Mouse (Mus musculus) induced T-regulatory cell, adult 2 months (primary cell): ENCODE measurements around the gene Il4i1.

Source experiments
- DNase-seq: peaks from one replicate; pipeline ENCODE4 v3.0.0-alpha.2; 2012; ENCODE audit warnings: low read depth

Il4i1 gene

DNA sequence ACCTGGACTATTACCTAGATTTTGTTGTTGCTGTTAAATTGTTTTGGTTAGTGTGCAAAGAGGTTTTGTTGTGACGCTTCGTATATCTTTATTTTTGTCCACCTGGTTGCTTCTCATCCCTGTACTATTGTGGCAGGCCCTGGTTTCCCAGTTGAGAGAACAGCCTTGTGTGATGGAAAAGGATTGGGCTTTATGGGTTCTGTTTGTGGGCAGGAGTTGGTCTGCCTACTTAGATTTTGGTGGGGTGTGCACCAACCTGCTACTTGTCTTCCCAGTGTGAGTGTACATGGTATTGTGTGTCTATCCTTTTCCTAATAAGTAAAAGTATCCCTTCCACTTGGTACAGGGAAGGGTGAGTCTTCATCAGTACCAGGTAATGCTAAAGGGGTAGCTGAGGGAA, 3.2 kb downstream of the Il4i1 start:
- no peak for DNase-seq

DNA sequence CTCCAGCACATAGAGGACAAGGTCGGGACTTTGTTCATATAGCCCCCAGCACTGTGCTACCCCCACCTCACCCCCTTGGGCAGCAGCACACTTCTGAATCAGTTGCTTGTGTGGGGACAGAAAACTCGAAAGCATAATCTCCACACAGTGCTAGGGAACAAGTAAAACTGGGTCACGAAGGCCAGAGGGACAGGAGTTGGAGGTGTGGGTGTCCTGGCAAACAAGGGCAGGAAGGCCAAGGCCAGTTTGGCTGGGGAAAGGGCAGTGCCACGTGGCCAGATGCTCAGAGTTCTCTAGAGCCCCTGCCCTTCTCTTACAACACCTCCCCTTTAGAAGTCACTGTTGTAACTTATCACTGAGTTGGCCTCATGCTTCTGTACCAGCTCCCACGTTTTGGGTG, 3.7 kb downstream of the Il4i1 start:
- no peak for DNase-seq

- no peak for DNase-seq
Measured at GRCm38 (mm10) chr7:44820525-44820924, 4.3 kb downstream of the Il4i1 start.

GRCm38 (mm10) chr7:44821666-44822448, 5.7 kb downstream of the Il4i1 start:
- no peak for DNase-seq

- peak; percentile 68 for DNase-seq
Measured at GRCm38 (mm10) chr7:44823409-44823808, 7.2 kb downstream of the Il4i1 start.

GRCm38 (mm10) chr7:44824872-44825271, 8.7 kb downstream of the Il4i1 start:
- peak; percentile 92 for DNase-seq

- DNase-seq, result no peak
Measured at GRCm38 (mm10) chr7:44826771-44827170, 10.6 kb downstream of the Il4i1 start.

- no peak for DNase-seq
Measured at GRCm38 (mm10) chr7:44828706-44829105, 12.5 kb downstream of the Il4i1 start.

GRCm38 (mm10) chr7:44832763-44833162, 16.6 kb downstream of the Il4i1 start:
- DNase-seq, result no peak

DNA sequence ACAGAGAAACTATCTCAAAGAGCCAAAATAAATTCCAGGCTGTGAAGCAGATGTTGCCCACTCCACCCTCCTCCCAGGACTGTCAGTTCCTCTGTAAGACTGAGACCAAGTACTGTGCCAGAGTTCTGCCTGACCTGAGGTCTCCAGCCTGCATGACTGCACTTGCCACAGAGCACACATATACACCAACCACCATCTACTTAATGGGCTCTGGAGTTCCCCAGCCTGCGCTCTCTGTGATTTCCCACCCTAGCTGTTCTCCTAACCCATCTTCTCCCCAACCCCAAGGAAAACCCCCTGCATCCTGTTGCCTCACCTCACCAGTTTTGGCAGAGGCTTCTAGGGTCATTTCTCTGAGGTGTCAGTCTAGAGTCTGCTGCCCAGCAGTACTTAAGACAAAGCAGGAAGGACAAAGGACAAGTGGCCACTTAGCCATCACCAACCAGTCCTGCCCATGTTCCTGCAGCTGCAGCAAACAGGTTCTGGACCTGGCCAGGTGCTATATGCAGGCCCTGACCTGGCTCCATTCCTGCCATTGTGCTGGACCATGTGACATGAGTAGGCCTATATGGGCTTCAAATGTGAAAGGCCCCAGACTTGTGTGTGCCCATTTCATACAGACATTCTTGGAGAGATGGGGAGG, 19.3 kb downstream of the Il4i1 start:
- DNase-seq, result no peak

DNA sequence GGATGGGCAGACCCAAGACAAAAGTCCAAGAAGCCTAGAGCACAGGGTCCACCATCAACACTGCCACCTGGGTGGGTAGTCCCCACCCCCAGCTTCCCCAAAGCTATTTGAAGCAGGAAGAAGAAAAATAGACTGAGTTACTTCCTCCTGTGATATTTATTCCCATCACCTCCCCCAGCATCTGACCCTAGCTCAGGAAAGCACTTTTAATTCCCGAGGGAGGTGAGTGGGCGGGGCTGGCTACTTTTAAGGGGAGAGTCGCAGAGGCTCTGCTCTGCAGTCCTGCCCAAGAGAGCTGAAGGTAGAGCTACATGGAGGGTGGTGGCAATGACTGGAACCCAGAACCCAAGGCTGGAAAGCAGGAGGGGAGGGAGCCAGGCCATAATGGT, 19.8 kb downstream of the Il4i1 start:
- no peak for DNase-seq

GRCm38 (mm10) chr7:44836423-44837053, 20.4 kb downstream of the Il4i1 start:
- no peak for DNase-seq

GRCm38 (mm10) chr7:44838073-44838472, 21.9 kb downstream of the Il4i1 start:
- no peak for DNase-seq

GRCm38 (mm10) chr7:44839171-44839490, 22.9 kb downstream of the Il4i1 start:
- no peak for DNase-seq

DNA sequence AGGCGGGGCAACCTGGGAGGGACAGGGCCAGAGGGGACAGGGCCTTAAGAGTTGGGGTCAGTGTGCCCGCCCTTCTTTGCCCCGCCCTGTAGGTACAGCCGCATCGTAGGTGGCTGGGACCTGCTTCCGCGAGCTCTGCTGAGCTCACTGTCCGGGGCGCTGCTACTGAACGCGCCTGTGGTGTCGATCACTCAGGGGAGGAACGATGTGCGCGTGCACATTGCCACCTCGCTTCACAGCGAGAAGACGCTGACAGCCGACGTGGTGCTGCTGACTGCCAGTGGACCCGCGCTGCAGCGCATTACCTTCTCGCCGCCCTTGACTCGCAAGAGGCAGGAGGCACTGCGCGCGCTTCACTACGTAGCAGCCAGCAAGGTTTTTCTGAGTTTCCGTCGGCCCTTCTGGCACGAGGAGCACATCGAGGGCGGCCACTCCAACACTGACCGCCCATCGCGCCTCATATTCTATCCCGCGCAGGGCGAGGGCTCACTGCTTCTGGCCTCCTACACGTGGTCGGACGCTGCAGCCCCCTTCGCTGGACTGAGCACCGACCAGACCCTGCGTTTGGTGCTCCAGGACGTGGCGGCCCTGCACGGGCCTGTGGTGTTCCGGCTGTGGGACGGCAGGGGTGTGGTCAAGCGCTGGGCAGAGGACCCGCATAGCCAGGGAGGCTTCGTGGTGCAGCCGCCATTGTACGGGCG, 23.5 kb downstream of the Il4i1 start:
- DNase-seq, result peak; percentile 72

GRCm38 (mm10) chr7:44840426-44840825, 24.2 kb downstream of the Il4i1 start:
- DNase-seq, result no peak

- DNase-seq, result no peak
Measured at GRCm38 (mm10) chr7:44841825-44842463, 25.8 kb downstream of the Il4i1 start.

DNA sequence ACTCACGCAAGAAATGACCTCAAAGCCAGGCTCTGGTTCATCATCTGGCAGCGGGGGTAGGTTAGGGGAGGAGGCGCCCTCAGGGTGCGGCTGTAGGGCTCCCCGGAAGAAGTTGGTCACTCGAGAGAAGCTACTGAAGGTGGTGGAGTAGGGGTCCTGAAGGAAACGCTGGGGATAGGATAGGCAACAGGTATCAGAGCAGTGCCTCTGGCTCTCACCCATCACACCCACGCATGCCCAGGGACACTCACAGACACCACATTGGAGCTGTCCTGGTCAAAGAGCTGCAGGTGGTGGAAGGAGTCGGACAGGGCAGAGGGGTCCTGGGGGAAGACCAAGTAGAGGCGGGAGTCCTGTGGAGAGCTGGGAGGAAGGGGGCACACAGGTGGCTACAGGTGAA, 28.8 kb downstream of the Il4i1 start:
- DNase-seq, result no peak

DNA sequence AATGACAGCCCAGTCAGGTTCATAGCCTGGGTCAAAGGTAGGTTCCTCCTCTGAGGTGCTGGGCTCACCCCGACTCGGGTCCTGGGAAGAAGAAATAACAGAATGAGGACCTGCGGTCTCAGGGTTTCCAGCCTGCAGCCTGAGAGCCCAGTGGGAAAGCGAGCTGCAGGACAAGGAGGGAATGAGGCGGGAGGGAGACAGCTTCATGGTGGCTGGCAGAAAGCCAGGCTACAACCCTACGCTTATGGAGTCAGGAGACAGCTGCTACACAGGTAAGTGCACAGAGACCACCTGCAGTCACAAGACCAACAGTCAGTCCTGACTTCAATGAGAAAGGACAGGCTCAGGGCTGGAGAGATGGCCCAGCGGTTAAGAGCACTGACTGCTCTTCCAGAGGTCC, 30.6 kb downstream of the Il4i1 start:
- DNase-seq, result no peak

DNA sequence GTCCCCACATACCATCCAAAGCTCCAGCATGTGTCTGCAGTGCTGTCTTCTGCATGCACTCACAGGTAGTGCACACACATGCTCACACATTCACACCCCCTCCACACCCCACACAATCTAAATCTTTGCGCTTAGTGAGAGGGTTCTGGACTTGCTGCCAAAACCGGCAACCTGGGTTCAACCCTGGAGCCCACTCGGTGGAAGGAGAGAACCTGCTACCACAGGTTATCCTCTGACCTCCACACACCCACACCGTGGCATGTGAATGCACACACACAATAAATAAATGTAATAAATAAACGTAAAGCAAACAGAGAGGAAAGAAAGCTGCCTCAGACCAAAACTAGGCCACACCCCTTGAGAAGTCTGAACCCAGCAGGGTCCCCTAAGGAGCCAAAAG, 31.6 kb downstream of the Il4i1 start:
- no peak for DNase-seq

DNA sequence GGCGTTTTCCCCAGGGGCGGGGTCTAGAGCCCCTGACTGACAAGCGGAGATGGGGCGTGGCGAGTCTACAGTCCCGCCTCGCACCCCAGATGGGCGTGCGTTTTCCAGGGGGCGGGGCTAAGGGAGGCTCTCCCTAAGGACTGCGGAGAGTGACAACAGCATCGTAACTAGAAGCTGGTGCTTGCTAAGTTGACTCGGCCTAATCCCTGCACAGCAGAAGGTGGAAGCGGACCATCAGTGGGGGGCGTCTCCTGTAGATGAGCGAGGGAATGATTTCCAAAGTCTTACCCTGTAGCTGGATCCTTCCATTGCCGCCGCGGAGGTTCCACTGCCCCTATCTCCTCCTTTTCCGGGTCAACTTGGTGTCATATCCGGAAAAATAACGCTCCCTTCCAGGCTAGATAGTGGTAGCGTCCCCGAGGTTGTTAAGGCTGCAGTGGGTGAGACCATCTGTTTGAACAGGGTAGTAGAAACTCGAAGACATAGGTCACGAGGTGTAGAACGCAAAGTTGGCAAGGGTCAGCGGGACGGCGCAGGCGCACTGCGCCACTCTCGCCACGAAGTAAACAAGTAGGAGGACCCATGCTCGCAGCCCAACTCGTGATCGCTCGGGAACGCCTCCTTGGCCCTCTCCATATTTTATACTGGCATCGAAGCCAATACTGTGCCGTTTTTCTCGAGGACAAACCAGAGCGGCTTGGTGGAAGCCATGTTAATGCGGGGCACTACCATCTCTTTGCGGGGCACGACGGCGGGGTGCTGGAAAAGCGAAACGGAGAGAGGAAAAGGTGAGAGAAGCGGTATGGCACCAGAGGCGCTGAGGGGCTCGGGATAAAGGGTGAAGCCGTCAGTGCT, 32.6 kb downstream of the Il4i1 start, which contains the start of the genes Akt1s1 and Tbc1d17:
Akt1s1 (plus strand) TSS at position 431 of the 855 bp plus-strand sequence.
Tbc1d17 (minus strand) TSS at position 519 of the 855 bp plus-strand sequence.
- peak; percentile 100 for DNase-seq
